Mouse (Mus musculus) lung, postnatal 0 days (tissue): Measurements from ENCODE around the gene Erc1. TPM values are rescaled to one million over a fixed set of nuclear protein-coding genes. Genes with fewer than 3 reads are reported as not detected.
"Not testable (repeated sequence)": the region's sequence is repeated elsewhere in the genome, so short reads cannot be mapped to it uniquely, and the experiment has no call there.

Experiments
- ATAC-seq: fragments of 200-750 bp; cut with Nextera tagmentation; 2 replicates; pipeline ENCODE4 v1.8.0; 2017; ENCODE audit warnings: moderate library complexity
- DNase-seq: peaks from one replicate; pipeline ENCODE4 v3.0.0-alpha.2; 2016; ENCODE audit warnings: low spot score
- H3K27ac ChIP-seq: fragments of 300-500 bp; sonication (generic); 2 replicates; pipeline ENCODE4 v1.5.1; 2014; ENCODE audit warnings: antibody characterized with exemption, mild to moderate bottlenecking, low read length, mixed read lengths
- H3K27me3 ChIP-seq: fragments of 300-500 bp; sonication (generic); replicated peaks from 2 replicates; pipeline ENCODE4 v1.6.1; 2014; ENCODE audit warnings: low read length, mixed read lengths; ENCODE audit not compliant: insufficient read depth
- H3K36me3 ChIP-seq: fragments of 300-500 bp; sonication (generic); 2 replicates; pipeline ENCODE4 v1.6.1; 2014; ENCODE audit warnings: low read length, mixed read lengths; ENCODE audit not compliant: insufficient read depth
- H3K4me1 ChIP-seq: fragments of 300-500 bp; sonication (generic); 2 replicates; pipeline ENCODE4 v1.6.1; 2014; ENCODE audit warnings: antibody characterized with exemption, low read depth, low read length, mixed read lengths; ENCODE audit not compliant: insufficient read depth
- H3K4me2 ChIP-seq: fragments of 300-500 bp; sonication (generic); replicated peaks from 2 replicates; pipeline ENCODE4 v1.6.1; 2014; ENCODE audit warnings: low read depth, mild to moderate bottlenecking, low read length, moderate library complexity, mixed read lengths
- H3K4me3 ChIP-seq: fragments of 300-500 bp; sonication (generic); 2 replicates; pipeline ENCODE4 v1.5.1; 2014; ENCODE audit warnings: low read depth, low read length
- H3K9ac ChIP-seq: fragments of 300-500 bp; sonication (generic); replicated peaks from 2 replicates; pipeline ENCODE4 v1.6.1; 2014; ENCODE audit warnings: low read depth, mild to moderate bottlenecking
- H3K9me3 ChIP-seq: fragments of 300-500 bp; sonication (generic); 2 replicates; pipeline ENCODE4 v1.6.1; 2016; ENCODE audit warnings: low read length, mixed read lengths
- CTCF ChIP-seq: IDR thresholded peaks from 2 replicates; pipeline ENCODE4 v1.5.1; 2016; ENCODE audit warnings: antibody characterized with exemption, mild to moderate bottlenecking
- EP300 ChIP-seq: IDR thresholded peaks from 2 replicates; pipeline ENCODE4 v1.6.1; 2016; ENCODE audit warnings: antibody characterized with exemption, mild to moderate bottlenecking, control low read depth
- WGBS: fragments of 180-500 bp; shearing (Covaris S2); extraction: QIAGEN DNeasy Blood & Tissue Kit; methylation state at CpG from one replicate; pipeline ENCODE4 v1.1.7; 2014; 5-methylcytosine and 5-hydroxymethylcytosine counted together
- polyA plus RNA-seq: library from polyadenylated mRNA; unstranded; fragments of >200 nt; fragmentation: Nextera tagmentation; extraction: Ambion mirVana; gene quantifications from 2 replicates; pipeline ENCODE4 v1.2.1, GENCODE M21; 2015

Erc1 gene
- polyA plus RNA-seq, 1 experiment from 2014 or later = 9.9 TPM

DNA sequence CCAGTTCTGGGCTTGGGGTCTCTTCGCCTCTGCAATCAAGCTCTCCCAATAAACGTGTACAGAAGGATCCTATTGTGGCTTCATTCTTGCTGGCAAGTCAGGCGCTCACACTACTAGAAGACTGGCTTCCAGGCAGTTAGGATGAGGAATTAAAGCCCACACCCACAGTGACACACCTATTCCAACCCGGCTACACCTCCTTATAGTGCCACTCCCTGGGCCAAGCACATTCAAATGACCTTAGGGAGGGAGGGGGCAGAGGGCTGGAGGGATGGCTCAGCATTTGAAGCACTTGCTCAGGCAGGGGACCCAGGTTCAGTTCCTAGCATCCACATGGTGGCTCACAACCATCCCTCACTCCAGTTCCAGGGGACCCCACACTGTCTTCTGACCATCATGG, 29.4 kb downstream of the Erc1 start:
- Histone ChIP-seq H3K4me1 (no peaks in the 10 kb centered on the region), H3K9me3 (no peaks in the 10 kb centered on the region), H3K36me3 (no peaks in the 10 kb centered on the region), H3K27me3 (no peaks in the 10 kb centered on the region), H3K4me3 (no peak overlapping the region), H3K4me2 (no peak overlapping the region), H3K9ac (no peak overlapping the region), H3K27ac (no peak overlapping the region)
- TF ChIP-seq CTCF = no peak
- no peak for TF ChIP-seq EP300
- ATAC-seq = no peak
- DNase-seq = no peak
- WGBS = 84% methylated on average over 4 of the region's 4 CpGs

DNA sequence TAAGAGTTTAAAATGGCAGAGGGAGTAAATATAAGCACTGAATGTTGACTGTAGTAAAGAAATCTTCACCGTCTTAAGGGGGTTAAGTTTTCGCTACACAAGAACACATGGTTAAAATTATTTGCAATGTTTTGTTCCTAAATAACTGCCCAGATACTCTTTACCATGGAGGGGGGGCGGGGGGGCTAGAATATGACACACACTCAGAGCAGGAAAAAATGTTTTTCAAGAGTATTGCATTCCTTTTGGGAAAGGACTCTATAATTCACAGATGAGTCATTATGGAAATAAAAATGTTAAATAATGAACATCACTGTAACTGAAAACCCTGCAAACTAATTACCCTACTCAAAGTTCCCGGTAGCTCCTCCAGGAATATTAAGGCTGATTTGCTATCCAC, 32.5 kb downstream of the Erc1 start:
- DNase-seq = no peak
- ATAC-seq = no peak
- no peaks in the 10 kb centered on the region for H3K9me3 ChIP-seq
- no peaks in the 10 kb centered on the region for H3K4me1 ChIP-seq
- no peaks in the 10 kb centered on the region for H3K27me3 ChIP-seq
- no peak overlapping the region for H3K9ac ChIP-seq
- TF ChIP-seq CTCF (no peak), EP300 (no peak)
- 87% methylated on average over 4 of the region's 4 CpGs for WGBS
- H3K4me3 ChIP-seq = no peak overlapping the region
- H3K27ac ChIP-seq = no peak overlapping the region
- H3K4me2 ChIP-seq = no peak overlapping the region
- H3K36me3 ChIP-seq = no peaks in the 10 kb centered on the region

DNA sequence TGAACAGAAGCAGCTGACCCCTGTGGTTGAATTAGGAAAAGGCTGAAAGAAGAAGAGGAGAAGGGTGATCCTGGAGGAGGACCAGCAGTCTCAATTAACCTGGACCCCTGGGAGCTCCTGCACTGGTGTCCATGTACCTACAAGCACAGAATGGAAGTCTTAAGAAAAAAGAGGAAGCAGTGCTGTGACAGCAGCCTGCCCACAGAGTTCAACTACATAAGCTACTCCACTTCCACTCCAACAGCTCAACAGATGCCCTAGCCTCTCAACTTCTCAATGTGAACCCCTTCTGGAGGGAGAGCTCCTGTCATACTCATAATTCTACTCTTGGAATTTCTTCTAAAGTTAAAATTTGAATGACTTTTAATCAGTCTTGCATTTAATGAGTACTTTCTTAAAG, 34.9 kb downstream of the Erc1 start:
- H3K4me2 ChIP-seq, H3K4me3 ChIP-seq, H3K27ac ChIP-seq, H3K4me1 ChIP-seq, H3K27me3 ChIP-seq, H3K9ac ChIP-seq, DNase-seq, H3K9me3 ChIP-seq, H3K36me3 ChIP-seq, ATAC-seq: not testable (repeated sequence)

DNA sequence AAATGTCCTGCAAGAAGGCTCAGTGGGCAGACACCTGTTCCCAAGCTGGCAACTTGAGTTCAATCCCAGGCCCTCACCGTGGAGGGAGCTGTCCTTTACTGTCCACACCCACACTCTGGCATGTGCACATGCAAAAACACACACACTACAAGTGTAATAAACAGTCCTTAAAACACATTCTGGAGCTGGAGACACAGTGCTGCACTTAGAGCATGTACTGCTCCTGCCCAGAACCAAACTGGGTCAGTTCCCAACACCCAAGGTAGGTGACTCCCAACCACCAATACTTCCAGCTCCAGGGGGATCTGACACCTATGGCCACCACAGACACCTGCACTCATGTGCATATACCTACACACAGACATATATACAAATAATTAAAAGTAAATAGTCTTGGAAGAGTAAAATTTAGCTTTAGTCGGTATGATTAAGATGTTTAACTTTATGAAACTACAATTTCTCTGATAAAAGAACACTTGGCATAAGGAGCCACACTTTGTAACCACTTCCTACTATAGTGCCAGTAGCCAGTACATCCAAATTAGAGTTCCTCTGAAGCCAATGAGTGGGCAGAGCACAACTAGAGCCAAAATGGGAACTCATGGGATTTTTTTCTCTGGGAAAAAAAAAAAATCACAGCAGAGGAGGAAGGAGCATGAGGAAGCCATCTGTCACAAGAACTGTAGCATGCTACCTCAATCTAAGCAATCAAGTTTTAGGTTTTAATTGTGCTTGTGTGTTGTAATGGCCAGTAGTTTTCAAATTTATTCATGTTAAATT, 39.1 kb downstream of the Erc1 start:
- no peaks in the 10 kb centered on the region for H3K27me3 ChIP-seq
- H3K36me3 ChIP-seq = no peaks in the 10 kb centered on the region
- TF ChIP-seq EP300 = no peak
- WGBS = 52% methylated on average over 2 of the region's 2 CpGs
- ATAC-seq (no peak), DNase-seq (no peak)
- H3K4me1 ChIP-seq = no peaks in the 10 kb centered on the region
- no peak overlapping the region for H3K4me2 ChIP-seq
- H3K27ac ChIP-seq = no peak overlapping the region
- no peaks in the 10 kb centered on the region for H3K9me3 ChIP-seq
- no peak overlapping the region for H3K9ac ChIP-seq
- no peak overlapping the region for H3K4me3 ChIP-seq

DNA sequence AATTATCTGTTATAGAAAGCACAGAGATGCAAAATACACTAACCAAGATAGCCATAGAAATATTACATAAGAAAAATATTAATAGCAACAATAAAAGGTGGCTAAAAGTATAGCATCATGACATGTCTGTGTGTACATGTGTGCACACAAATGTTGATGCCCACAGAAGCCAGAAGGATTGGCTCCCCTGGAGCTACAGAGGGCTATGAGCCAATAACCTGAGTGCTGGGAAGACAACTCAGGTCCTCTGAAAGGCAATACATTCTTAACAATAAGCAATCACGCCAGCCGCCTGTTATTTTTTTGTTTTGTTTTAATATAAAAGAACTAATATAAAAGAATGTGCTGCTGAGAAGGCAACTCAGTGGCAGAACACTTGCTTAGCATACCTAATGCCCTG, 44.7 kb downstream of the Erc1 start:
- Histone ChIP-seq H3K27ac (no peak overlapping the region), H3K9ac (no peak overlapping the region), H3K4me1 (no peaks in the 10 kb centered on the region), H3K4me3 (no peak overlapping the region), H3K27me3 (no peaks in the 10 kb centered on the region), H3K9me3 (no peaks in the 10 kb centered on the region), H3K4me2 (no peak overlapping the region), H3K36me3 (no peaks in the 10 kb centered on the region)
- TF ChIP-seq CTCF (no peak), EP300 (no peak)
- ATAC-seq (no peak), DNase-seq (no peak)
- WGBS = 87% methylated on average over 2 of the region's 2 CpGs

DNA sequence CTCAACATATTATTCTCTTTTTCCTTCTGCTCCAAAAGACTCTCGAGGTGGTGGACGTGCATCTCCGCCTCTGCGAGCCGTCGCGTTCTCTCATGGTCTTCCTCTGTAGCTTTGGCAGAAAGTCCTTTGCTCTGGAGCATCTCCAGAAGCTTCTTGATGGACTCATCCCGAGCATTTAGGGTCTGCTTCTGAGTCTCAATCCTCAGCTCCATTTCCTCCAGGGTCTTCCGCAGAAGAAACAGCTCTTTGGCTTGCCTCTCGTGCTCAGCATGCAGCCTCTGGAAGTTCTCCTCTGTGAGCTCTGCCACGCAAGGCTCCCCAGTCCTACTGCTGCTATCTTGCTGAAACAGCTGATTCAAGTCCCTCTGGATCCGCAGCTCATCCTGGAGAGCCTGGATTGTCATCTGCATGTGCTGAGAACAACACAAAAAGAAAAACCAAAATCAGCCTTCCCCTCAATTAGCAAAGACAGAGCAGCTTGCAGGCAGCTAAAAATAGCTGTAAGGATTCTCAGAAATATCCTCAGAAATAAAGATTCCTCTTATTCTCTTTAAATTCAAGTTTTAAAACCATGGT, 51.0 kb downstream of the Erc1 start:
- DNase-seq = no peak
- Histone ChIP-seq H3K27me3 (no peaks in the 10 kb centered on the region), H3K27ac (no peak overlapping the region), H3K4me1 (no peaks in the 10 kb centered on the region), H3K4me3 (no peak overlapping the region), H3K9ac (no peak overlapping the region), H3K9me3 (no peaks in the 10 kb centered on the region), H3K4me2 (no peak overlapping the region), H3K36me3 (no peaks in the 10 kb centered on the region)
- ATAC-seq = no peak
- TF ChIP-seq CTCF (no peak), EP300 (no peak)
- WGBS = 90% methylated on average over 12 of the region's 12 CpGs
